Comparison of ENCODE assay signal across 10 mouse cellular contexts in the genomic region with DNA sequence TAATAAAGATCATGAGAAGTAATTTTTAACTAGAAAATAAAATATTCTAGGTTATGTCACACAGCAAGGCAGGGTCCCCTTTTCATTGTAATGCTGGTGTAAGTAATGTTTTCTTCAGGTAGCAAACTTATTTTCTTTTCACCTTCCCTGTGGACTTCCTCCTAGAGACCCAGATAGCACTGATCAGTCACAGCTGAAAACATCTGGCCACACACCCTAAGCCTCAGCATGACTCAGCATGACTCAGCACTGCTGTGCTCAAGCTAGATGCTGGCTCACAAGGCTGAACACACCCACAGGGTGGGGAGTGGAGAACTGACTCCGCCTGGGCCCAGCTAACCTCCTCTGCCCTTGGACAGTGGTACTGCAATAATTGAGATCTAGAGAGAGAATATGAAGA. TPM values are rescaled to one million over a fixed set of nuclear protein-coding genes. Genes with fewer than 3 reads are reported as not detected.
DNase-seq lines count a peak whose midpoint lies in the region; ATAC-seq and TF ChIP-seq lines count a peak whose summit lies in the region.
"Had no signal": no experiment of that assay in that cellular context is flagged by ENCODE, and none has a peak within 500 bp of the region (broad histone marks: within the 10 kb centered on the region; RNA-seq: fewer than 3 reads in every experiment).

No protein-coding gene starts in this region.

- no peak for TF ChIP-seq EP300 in stomach, postnatal 0 days (optimal IDR thresholded peaks at IDR 0.05)

- no peak overlapping the region for H3K9ac ChIP-seq in lung, embryonic 14.5 days
- no peak overlapping the region for H3K9ac ChIP-seq in intestine, postnatal 0 days (ENCODE audit: low read depth, low read length)
- no peak overlapping the region for H3K9ac ChIP-seq in stomach, postnatal 0 days (ENCODE audit: low read length)
- H3K9ac ChIP-seq: embryonic facial prominence, embryonic 15.5 days had no signal

- TF ChIP-seq CTCF in lung, embryonic 14.5 days (IDR thresholded peaks at IDR 0.05; ENCODE audit: low read depth): no peak
- no peak for TF ChIP-seq CTCF in lung, adult 2 months (IDR thresholded peaks at IDR 0.05; ENCODE audit: insufficient read depth, low read length)
- TF ChIP-seq CTCF in intestine, postnatal 0 days (IDR thresholded peaks at IDR 0.05; ENCODE audit: low read depth): no peak
- TF ChIP-seq CTCF in stomach, postnatal 0 days (IDR thresholded peaks at IDR 0.05; ENCODE audit: low read depth): no peak

- peak; percentile 75 for ATAC-seq in lung, embryonic 14.5 days (ENCODE audit: insufficient read depth)
- ATAC-seq in erythroid progenitor cell, adult 5-6 weeks (replicated peaks; ENCODE audit: low FRiP score, poor library complexity, severe bottlenecking): peak; percentile 67
- ATAC-seq in intestine, postnatal 0 days: peak; percentile 69; the same call in 1 of the 2 replicates
- peak; percentile 91 for ATAC-seq in stomach, postnatal 0 days (ENCODE audit: low FRiP score, low TSS enrichment)

- DNase-seq in lung, embryonic 14.5 days: peak; percentile 43
- DNase-seq in lung, adult 2 months: no peak
- DNase-seq in R1 (ENCODE audit: low read depth, low spot score): peak; percentile 91
- peak; percentile 59 for DNase-seq in stomach, postnatal 0 days (ENCODE audit: low spot score)
- DNase-seq in retina, embryonic 14.5 days (ENCODE audit: low spot score): no peak
- no peak for DNase-seq in right cerebral cortex, adult 18-20 months

- H3K4me1 ChIP-seq in lung, embryonic 14.5 days (ENCODE audit: insufficient read depth): no peaks in the 10 kb centered on the region
- H3K4me1 ChIP-seq in lung, adult 2 months (ENCODE audit: control insufficient read depth, insufficient read depth, low read length): no peaks in the 10 kb centered on the region
- H3K4me1 ChIP-seq in intestine, postnatal 0 days (replicated peaks; ENCODE audit: control insufficient read depth, insufficient read depth, low read length): no peaks in the 10 kb centered on the region
- no peaks in the 10 kb centered on the region for H3K4me1 ChIP-seq in stomach, postnatal 0 days (replicated peaks; ENCODE audit: control insufficient read depth, insufficient read depth)
- H3K4me1 ChIP-seq: embryonic facial prominence, embryonic 15.5 days had no signal

- H3K27ac ChIP-seq in lung, embryonic 14.5 days (ENCODE audit: low read depth): no peak overlapping the region; the same call in 1 of the 2 replicates
- H3K27ac ChIP-seq in intestine, postnatal 0 days (ENCODE audit: low read depth, low read length): no peak overlapping the region
- no peak overlapping the region for H3K27ac ChIP-seq in stomach, postnatal 0 days (replicated peaks)
- H3K27ac ChIP-seq: embryonic facial prominence, embryonic 15.5 days had no signal

- TF ChIP-seq POLR2A in lung, adult 2 months (IDR thresholded peaks at IDR 0.05; ENCODE audit: borderline replicate concordance, extremely low read depth, low read depth, low read length): no peak

- no peak overlapping the region for H3K4me2 ChIP-seq in lung, embryonic 14.5 days
- H3K4me2 ChIP-seq in intestine, postnatal 0 days (replicated peaks; ENCODE audit: low read depth): no peak overlapping the region
- no peak overlapping the region for H3K4me2 ChIP-seq in stomach, postnatal 0 days (replicated peaks; ENCODE audit: low read depth)
- H3K4me2 ChIP-seq: embryonic facial prominence, embryonic 15.5 days had no signal

- no peaks in the 10 kb centered on the region for H3K27me3 ChIP-seq in lung, embryonic 14.5 days (ENCODE audit: insufficient read depth, low read length)
- no peaks in the 10 kb centered on the region for H3K27me3 ChIP-seq in intestine, postnatal 0 days (replicated peaks; ENCODE audit: control insufficient read depth, insufficient read depth, low read length)
- no peaks in the 10 kb centered on the region for H3K27me3 ChIP-seq in stomach, postnatal 0 days (ENCODE audit: control insufficient read depth, insufficient read depth, low read length)
- H3K27me3 ChIP-seq: embryonic facial prominence, embryonic 15.5 days had no signal

- WGBS in lung, embryonic 14.5 days: 42% methylated on average over 1 of the region's 1 CpGs
- WGBS in lung, adult 2 months: 29% methylated on average over 1 of the region's 1 CpGs
- WGBS in intestine, postnatal 0 days: 41% methylated on average over 1 of the region's 1 CpGs
- WGBS in stomach, postnatal 0 days: 32% methylated on average over 1 of the region's 1 CpGs

- no peaks in the 10 kb centered on the region for H3K36me3 ChIP-seq in lung, embryonic 14.5 days (ENCODE audit: insufficient read depth)
- H3K36me3 ChIP-seq in intestine, postnatal 0 days (ENCODE audit: control insufficient read depth, insufficient read depth): no peaks in the 10 kb centered on the region
- H3K36me3 ChIP-seq in stomach, postnatal 0 days (ENCODE audit: control insufficient read depth, insufficient read depth, low read length): no peaks in the 10 kb centered on the region
- H3K36me3 ChIP-seq: embryonic facial prominence, embryonic 15.5 days had no signal

- no peak overlapping the region for H3K4me3 ChIP-seq in lung, embryonic 14.5 days (ENCODE audit: low read depth, low read length)
- H3K4me3 ChIP-seq in lung, adult 2 months (replicated peaks; ENCODE audit: extremely low read depth, low read depth, low read length): no peak overlapping the region
- H3K4me3 ChIP-seq in intestine, postnatal 0 days (ENCODE audit: low read depth, low read length): no peak overlapping the region
- no peak overlapping the region for H3K4me3 ChIP-seq in stomach, postnatal 0 days (ENCODE audit: low read depth, low read length)
- H3K4me3 ChIP-seq: embryonic facial prominence, embryonic 15.5 days had no signal

- H3K9me3 ChIP-seq in lung, embryonic 14.5 days (ENCODE audit: low read depth, low read length): no peaks in the 10 kb centered on the region
- no peaks in the 10 kb centered on the region for H3K9me3 ChIP-seq in intestine, postnatal 0 days (ENCODE audit: control insufficient read depth)
- no peaks in the 10 kb centered on the region for H3K9me3 ChIP-seq in stomach, postnatal 0 days (ENCODE audit: control insufficient read depth, low read length)
- H3K9me3 ChIP-seq: embryonic facial prominence, embryonic 15.5 days had no signal

RNA-seq across cellular contexts. Expression of a gene that starts 7.8 kb away (rescaled TPM):
- polyA plus RNA-seq in lung, embryonic 14.5 days (2014; fragmentation: Nextera tagmentation; extraction: Ambion mirVana): 1,485 and 1,968 TPM in 2 replicates
- 0.37 TPM in 1 of 2 replicates, not detected in the other for polyA plus RNA-seq in lung, adult 2 months (2012; rRNA removed)
- total RNA-seq in erythroid progenitor cell, adult 5-6 weeks (2015; ENCODE audit: low replicate concordance): not detected in 2 replicates
- total RNA-seq in erythroid progenitor cell, adult 5-6 weeks (2017; ENCODE audit: low replicate concordance): not detected in 2 replicates
- 0.52 TPM in 1 of 2 replicates, not detected in the other for polyA plus RNA-seq in intestine, postnatal 0 days (2015; fragmentation: Nextera tagmentation; extraction: Ambion mirVana)
- not detected in 2 replicates for polyA plus RNA-seq in stomach, postnatal 0 days (2015; fragmentation: Nextera tagmentation; extraction: Ambion mirVana)

RNA-seq across cellular contexts. Expression of a gene that starts 17.9 kb away (rescaled TPM):
- 9.2 and 18.0 TPM in 2 replicates for polyA plus RNA-seq in lung, embryonic 14.5 days (2014; fragmentation: Nextera tagmentation; extraction: Ambion mirVana)
- polyA plus RNA-seq in lung, adult 2 months (2012; rRNA removed): not detected in 2 replicates
- total RNA-seq in erythroid progenitor cell, adult 5-6 weeks (2015; ENCODE audit: low replicate concordance): not detected in 2 replicates
- not detected in 2 replicates for total RNA-seq in erythroid progenitor cell, adult 5-6 weeks (2017; ENCODE audit: low replicate concordance)
- not detected in 2 replicates for polyA plus RNA-seq in intestine, postnatal 0 days (2015; fragmentation: Nextera tagmentation; extraction: Ambion mirVana)
- polyA plus RNA-seq in stomach, postnatal 0 days (2015; fragmentation: Nextera tagmentation; extraction: Ambion mirVana): not detected in 2 replicates

RNA-seq across cellular contexts. Expression of a gene that starts 20.5 kb away (rescaled TPM):
- polyA plus RNA-seq in lung, embryonic 14.5 days (2014; fragmentation: Nextera tagmentation; extraction: Ambion mirVana): not detected in 2 replicates
- polyA plus RNA-seq in lung, adult 2 months (2012; rRNA removed): not detected in 2 replicates
- not detected in 2 replicates for total RNA-seq in erythroid progenitor cell, adult 5-6 weeks (2015; ENCODE audit: low replicate concordance)
- not detected in 2 replicates for total RNA-seq in erythroid progenitor cell, adult 5-6 weeks (2017; ENCODE audit: low replicate concordance)
- not detected in 2 replicates for polyA plus RNA-seq in intestine, postnatal 0 days (2015; fragmentation: Nextera tagmentation; extraction: Ambion mirVana)
- polyA plus RNA-seq in stomach, postnatal 0 days (2015; fragmentation: Nextera tagmentation; extraction: Ambion mirVana): not detected in 2 replicates
- polyA plus RNA-seq: embryonic facial prominence, embryonic 15.5 days; neural tube, embryonic 11.5 days had no signal

RNA-seq across cellular contexts. Expression of a gene that starts 25.2 kb away (rescaled TPM):
- not detected in 2 replicates for polyA plus RNA-seq in lung, embryonic 14.5 days (2014; fragmentation: Nextera tagmentation; extraction: Ambion mirVana)
- polyA plus RNA-seq in lung, adult 2 months (2012; rRNA removed): not detected in 2 replicates
- not detected in 2 replicates for total RNA-seq in erythroid progenitor cell, adult 5-6 weeks (2015; ENCODE audit: low replicate concordance)
- total RNA-seq in erythroid progenitor cell, adult 5-6 weeks (2017; ENCODE audit: low replicate concordance): not detected in 2 replicates
- not detected in 2 replicates for polyA plus RNA-seq in intestine, postnatal 0 days (2015; fragmentation: Nextera tagmentation; extraction: Ambion mirVana)
- not detected in 2 replicates for polyA plus RNA-seq in stomach, postnatal 0 days (2015; fragmentation: Nextera tagmentation; extraction: Ambion mirVana)
- polyA plus RNA-seq: embryonic facial prominence, embryonic 15.5 days; neural tube, embryonic 11.5 days had no signal

RNA-seq across cellular contexts. Expression of a gene that starts 33.0 kb away (rescaled TPM):
- polyA plus RNA-seq in lung, embryonic 14.5 days (2014; fragmentation: Nextera tagmentation; extraction: Ambion mirVana): 7,232 and 7,259 TPM in 2 replicates
- 9,354 and 20,945 TPM in 2 replicates for polyA plus RNA-seq in lung, adult 2 months (2012; rRNA removed)
- total RNA-seq in erythroid progenitor cell, adult 5-6 weeks (2015; ENCODE audit: low replicate concordance): 118,402 and 120,100 TPM in 2 replicates
- total RNA-seq in erythroid progenitor cell, adult 5-6 weeks (2017; ENCODE audit: low replicate concordance): 41,622 and 62,915 TPM in 2 replicates
- 726 and 1,073 TPM in 2 replicates for polyA plus RNA-seq in intestine, postnatal 0 days (2015; fragmentation: Nextera tagmentation; extraction: Ambion mirVana)
- polyA plus RNA-seq in stomach, postnatal 0 days (2015; fragmentation: Nextera tagmentation; extraction: Ambion mirVana): 597 and 747 TPM in 2 replicates

Comparison
In these comparisons a context has a peak if more than half of its experiments do, and no peak if none do; other contexts are left out.
1. DNase-seq: peak in lung, embryonic 14.5 days (single experiment), R1 (single experiment) and stomach, postnatal 0 days (single experiment); none in lung, adult 2 months (single experiment), retina, embryonic 14.5 days (single experiment) and right cerebral cortex, adult 18-20 months (single experiment).
2. RNA of a gene that starts 7.8 kb away (polyA plus RNA-seq): 1,485 to 1,968 TPM in lung, embryonic 14.5 days; 0.52 TPM in intestine, postnatal 0 days, 0.37 TPM in lung, adult 2 months and not detected in stomach, postnatal 0 days; every median in the first group is over 100 times any median in the second.
3. RNA of a gene that starts 17.9 kb away (polyA plus RNA-seq): 9.2 to 18.0 TPM in lung, embryonic 14.5 days; not detected in lung, adult 2 months, not detected in intestine, postnatal 0 days and not detected in stomach, postnatal 0 days; every median in the first group is over 10 times any median in the second.
4. Peak in every context shown above with its lines, with median percentiles within 50 percentile points of each other: ATAC-seq.